Comparison of ENCODE assay signal across 7 mouse cellular contexts in the genomic region with DNA sequence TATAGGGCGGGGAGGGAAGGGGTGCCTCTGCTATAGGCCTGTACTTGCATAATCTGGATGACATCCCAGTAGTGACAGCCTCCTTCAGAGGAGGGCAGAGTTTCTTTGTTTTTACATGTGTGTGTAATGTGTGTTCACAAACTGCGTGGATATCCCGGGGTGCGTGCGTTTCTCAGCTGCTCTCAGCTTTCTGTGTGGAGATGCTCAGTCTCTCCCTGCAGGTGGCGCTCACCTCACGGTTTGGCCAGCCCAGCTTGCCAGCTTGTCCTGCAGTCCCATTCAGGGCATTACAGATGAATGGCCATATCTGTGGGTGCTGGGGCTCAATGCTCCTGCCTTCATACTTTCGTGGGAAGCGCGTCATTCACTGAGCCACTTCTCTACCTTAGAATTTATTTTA. TPM values are rescaled to one million over a fixed set of nuclear protein-coding genes. Genes with fewer than 3 reads are reported as not detected.
DNase-seq lines count a peak whose midpoint lies in the region; ATAC-seq and TF ChIP-seq lines count a peak whose summit lies in the region.

No protein-coding gene starts in this region.

- H3K4me1 ChIP-seq in midbrain, embryonic 13.5 days (replicated peaks), result peaks cover 12% of the 10 kb centered on the region
- peaks cover 8% of the 10 kb centered on the region for H3K4me1 ChIP-seq in midbrain, embryonic 11.5 days (ENCODE audit: control insufficient read depth, insufficient read depth, low read length)
- peaks cover 10 to 11% of the 10 kb centered on the region in 2 experiments for H3K4me1 ChIP-seq in liver, embryonic 14.5 days (replicated peaks; ENCODE audit: control insufficient read depth in 2 of 2, insufficient read depth in 2 of 2, low read length in 1 of 2)

- no peaks in the 10 kb centered on the region for H3K9me3 ChIP-seq in midbrain, embryonic 13.5 days
- H3K9me3 ChIP-seq in midbrain, embryonic 11.5 days (ENCODE audit: control insufficient read depth, low read length), result no peaks in the 10 kb centered on the region
- H3K9me3 ChIP-seq in liver, embryonic 14.5 days (ENCODE audit: control insufficient read depth, low read length), result no peaks in the 10 kb centered on the region

- no peaks in the 10 kb centered on the region for H3K27me3 ChIP-seq in midbrain, embryonic 13.5 days
- H3K27me3 ChIP-seq in midbrain, embryonic 11.5 days (ENCODE audit: control insufficient read depth, insufficient read depth, low read length), result no peaks in the 10 kb centered on the region
- no peaks in the 10 kb centered on the region for H3K27me3 ChIP-seq in liver, embryonic 14.5 days (ENCODE audit: control insufficient read depth, insufficient read depth, low read length)

- WGBS in midbrain, embryonic 13.5 days, result 77% methylated on average over 10 of the region's 10 CpGs
- WGBS in midbrain, embryonic 11.5 days, result 70% methylated on average over 10 of the region's 10 CpGs
- WGBS in liver, embryonic 14.5 days (ENCODE audit: insufficient replicate concordance), result 52% methylated on average over 10 of the region's 10 CpGs

- H3K36me3 ChIP-seq in midbrain, embryonic 13.5 days, result peaks cover 42% of the 10 kb centered on the region
- no peaks in the 10 kb centered on the region; the same call in 1 of the 2 replicates for H3K36me3 ChIP-seq in midbrain, embryonic 11.5 days (ENCODE audit: control insufficient read depth, insufficient read depth, low read length)
- H3K36me3 ChIP-seq in liver, embryonic 14.5 days (replicated peaks; ENCODE audit: control insufficient read depth, insufficient read depth, low read depth), result no peaks in the 10 kb centered on the region

- H3K9ac ChIP-seq in midbrain, embryonic 13.5 days (replicated peaks), result no peak overlapping the region
- H3K9ac ChIP-seq in midbrain, embryonic 11.5 days (ENCODE audit: low read length), result no peak overlapping the region
- no peak overlapping the region for H3K9ac ChIP-seq in liver, embryonic 14.5 days (replicated peaks)

- peak; percentile 62; the same call in 1 of the 2 replicates for ATAC-seq in midbrain, embryonic 13.5 days
- no peak; the same call in 1 of the 2 replicates for ATAC-seq in midbrain, embryonic 11.5 days (ENCODE audit: low FRiP score)
- ATAC-seq in liver, embryonic 14.5 days (ENCODE audit: insufficient read depth), result no peak

- H3K27ac ChIP-seq in midbrain, embryonic 13.5 days, result no peak overlapping the region
- H3K27ac ChIP-seq in midbrain, embryonic 11.5 days (ENCODE audit: low read depth, low read length), result no peak overlapping the region
- H3K27ac ChIP-seq in liver, embryonic 14.5 days, result no peak overlapping the region

- TF ChIP-seq CTCF in liver, embryonic 14.5 days (IDR thresholded peaks at IDR 0.05; ENCODE audit: low read depth), result peak; percentile 91

- no peak for DNase-seq in midbrain, embryonic 11.5 days (ENCODE audit: low spot score, missing footprints)
- DNase-seq in NIH3T3 (ENCODE audit: low read depth), result peak; percentile 70
- peak; percentile 53 for DNase-seq in cerebellum, adult 11-12 months
- DNase-seq in gastrocnemius, postnatal 25 days, result peak; percentile 38
- DNase-seq in liver, embryonic 14.5 days (ENCODE audit: low read depth in 3 of 3, low spot score in 3 of 3), result peak in 1 of 3 experiments; percentile 28
- DNase-seq in spleen, adult 18-20 months, result peak; percentile 44 to 63

- H3K4me3 ChIP-seq in midbrain, embryonic 13.5 days (replicated peaks), result no peak overlapping the region
- H3K4me3 ChIP-seq in midbrain, embryonic 11.5 days (ENCODE audit: low read depth, low read length), result no peak overlapping the region
- H3K4me3 ChIP-seq in liver, embryonic 14.5 days (ENCODE audit: insufficient read depth in 1 of 2, low read depth in 2 of 2, low read length in 2 of 2), result no peak overlapping the region

- TF ChIP-seq EP300 in liver, embryonic 14.5 days (IDR thresholded peaks at IDR 0.05; ENCODE audit: low read depth), result no peak

- no peak overlapping the region for H3K4me2 ChIP-seq in midbrain, embryonic 13.5 days (replicated peaks)
- H3K4me2 ChIP-seq in midbrain, embryonic 11.5 days, result no peak overlapping the region
- H3K4me2 ChIP-seq in liver, embryonic 14.5 days (ENCODE audit: low read depth), result no peak overlapping the region

RNA-seq across cellular contexts. Expression of gene Clstn1, which starts 42.1 kb away (rescaled TPM):
- polyA plus RNA-seq in midbrain, embryonic 13.5 days (2015; fragmentation: Nextera tagmentation; extraction: Ambion mirVana), result 41.9 and 61.9 TPM in 2 replicates
- 34.3 and 41.8 TPM in 2 replicates for polyA plus RNA-seq in midbrain, embryonic 11.5 days (2014; fragmentation: Nextera tagmentation; extraction: Ambion mirVana)
- 10 to 100 TPM; 29.0 to 29.1 TPM for total RNA-seq in gastrocnemius, postnatal 25 days (2021)
- 1.2 and 1.3 TPM in 2 replicates for polyA plus RNA-seq in liver, embryonic 14.5 days (2012; rRNA removed)
- polyA plus RNA-seq in liver, embryonic 14.5 days (2014; fragmentation: Nextera tagmentation; extraction: Ambion mirVana), result 1.4 and 1.6 TPM in 2 replicates

Comparison
In these comparisons a context has a peak if more than half of its experiments do, and no peak if none do; other contexts are left out.
1. RNA of gene Clstn1, which starts 42.1 kb away (polyA plus RNA-seq): 41.9 to 61.9 TPM in midbrain, embryonic 13.5 days and 34.3 to 41.8 TPM in midbrain, embryonic 11.5 days; 1.2 to 1.6 TPM in liver, embryonic 14.5 days; every median in the first group is over 10 times any median in the second.